Mouse (Mus musculus): ENCODE data around the gene Syngap1.
"Not testable (repeated sequence)": the region's sequence is repeated elsewhere in the genome, so short reads cannot be mapped to it uniquely, and the experiment has no call there.

Gene Syngap1

GRCm38 (mm10) chr17:26941031-26941789 is at the start of gene Syngap1:
Syngap1 (plus strand) TSS chr17:26941253.
- no peak for DNase-seq (ENCODE audit: low spot score in 2 of 2)

DNA sequence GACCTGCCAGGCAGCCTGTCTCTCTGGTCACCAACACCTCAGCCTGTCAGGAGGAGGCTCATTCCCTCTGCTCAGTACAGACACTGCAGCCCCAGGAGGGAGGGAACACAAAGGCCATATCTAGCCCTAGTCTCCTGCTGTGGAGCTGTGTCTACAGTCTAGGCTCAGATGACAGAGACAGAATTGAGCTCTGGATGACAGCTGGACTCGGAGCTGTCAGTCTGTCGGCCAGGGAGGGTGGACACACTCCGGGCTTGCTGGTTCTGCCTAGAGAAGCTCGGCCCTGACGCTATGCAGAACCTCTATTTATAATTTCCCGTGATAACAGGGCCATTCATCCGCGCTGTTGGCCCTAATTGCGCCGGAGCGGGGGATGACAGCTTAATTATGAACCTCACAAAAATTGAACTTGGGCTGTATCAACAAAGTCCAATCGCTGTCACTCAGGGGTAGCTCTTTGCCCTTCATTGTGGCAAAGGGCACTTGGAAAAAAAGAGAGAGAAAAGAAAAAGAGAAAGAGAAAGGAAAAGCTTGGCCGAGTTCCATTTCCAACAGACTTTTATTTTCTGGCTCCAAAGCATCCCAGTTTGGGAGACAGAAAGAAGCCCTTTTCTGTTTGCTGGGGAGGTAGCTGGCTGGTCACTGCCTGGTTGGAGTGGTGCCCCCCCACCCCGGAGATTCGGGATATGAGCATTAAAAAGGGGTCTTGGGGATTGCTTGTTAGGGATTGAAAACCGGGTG is 48.2 kb upstream of the Syngap1 start:
- DNase-seq (ENCODE audit: low spot score in 2 of 2), result no peak

GRCm38 (mm10) chr17:26893492-26893891 is 47.6 kb upstream of the Syngap1 start:
- no peak for DNase-seq (ENCODE audit: low spot score in 2 of 2)

DNA sequence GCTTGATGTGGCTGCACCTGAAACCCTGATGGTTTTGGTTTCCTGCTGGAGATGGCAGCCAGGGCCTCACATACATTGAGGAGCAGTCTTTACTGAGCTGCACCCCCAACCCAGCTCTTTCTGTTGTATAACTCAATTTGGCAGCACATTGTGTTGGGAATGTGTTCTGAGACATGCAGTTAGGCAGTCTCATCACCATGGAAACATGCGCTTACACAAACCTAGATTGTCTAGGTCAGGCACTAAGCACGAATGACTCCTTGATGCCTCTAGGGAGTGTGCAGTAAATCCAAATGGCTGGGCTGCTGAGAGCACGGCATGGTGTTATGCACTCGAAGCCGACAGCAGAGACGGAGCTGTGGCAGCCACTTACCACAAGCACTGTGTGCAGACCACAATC is 46.7 kb upstream of the Syngap1 start:
- DNase-seq (ENCODE audit: low spot score in 2 of 2), result peak; percentile 34 to 38

GRCm38 (mm10) chr17:26895578-26895977 is 45.5 kb upstream of the Syngap1 start:
- DNase-seq (ENCODE audit: low spot score in 2 of 2), result peak in 1 of 2 experiments; percentile 16

GRCm38 (mm10) chr17:26900916-26901315 is 40.1 kb upstream of the Syngap1 start:
- no peak for DNase-seq (ENCODE audit: low spot score in 2 of 2)

- DNase-seq (ENCODE audit: low spot score in 2 of 2), result no peak
These were observed 36.7 kb upstream of the Syngap1 start for GRCm38 (mm10) chr17:26904320-26904719.

DNA sequence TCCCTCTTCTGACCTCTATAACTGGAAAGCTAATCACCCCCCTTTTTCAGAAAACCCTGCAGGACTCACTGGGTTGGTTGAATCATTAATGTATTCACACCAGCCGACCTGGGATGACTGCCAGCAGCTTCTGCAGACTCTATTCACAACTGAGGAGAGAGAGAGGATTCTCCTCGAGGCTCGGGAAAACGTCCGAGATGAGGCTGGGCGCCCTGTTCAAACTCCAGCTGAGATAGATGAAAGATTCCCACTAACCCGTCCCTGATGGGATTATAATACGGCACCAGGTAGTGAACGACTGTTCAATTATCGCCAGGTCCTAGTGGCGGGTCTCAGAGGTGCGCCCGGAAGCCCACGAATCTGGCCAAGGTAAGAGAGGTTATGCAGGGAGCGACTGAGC is 33.5 kb upstream of the Syngap1 start:
- DNase-seq (ENCODE audit: low spot score in 2 of 2), result not testable (repeated sequence)

- no peak for DNase-seq (ENCODE audit: low spot score in 2 of 2)
These were observed 25.8 kb upstream of the Syngap1 start for GRCm38 (mm10) chr17:26915248-26915647.

GRCm38 (mm10) chr17:26916711-26917482 is 24.2 kb upstream of the Syngap1 start, which contains the start of gene Kifc5b:
Kifc5b (plus strand) TSS chr17:26917091.
- DNase-seq (ENCODE audit: low spot score in 2 of 2), result peak; percentile 99

- not testable (repeated sequence) for DNase-seq (ENCODE audit: low spot score in 2 of 2)
These were observed 23.5 kb upstream of the Syngap1 start for GRCm38 (mm10) chr17:26917560-26917959.

DNA sequence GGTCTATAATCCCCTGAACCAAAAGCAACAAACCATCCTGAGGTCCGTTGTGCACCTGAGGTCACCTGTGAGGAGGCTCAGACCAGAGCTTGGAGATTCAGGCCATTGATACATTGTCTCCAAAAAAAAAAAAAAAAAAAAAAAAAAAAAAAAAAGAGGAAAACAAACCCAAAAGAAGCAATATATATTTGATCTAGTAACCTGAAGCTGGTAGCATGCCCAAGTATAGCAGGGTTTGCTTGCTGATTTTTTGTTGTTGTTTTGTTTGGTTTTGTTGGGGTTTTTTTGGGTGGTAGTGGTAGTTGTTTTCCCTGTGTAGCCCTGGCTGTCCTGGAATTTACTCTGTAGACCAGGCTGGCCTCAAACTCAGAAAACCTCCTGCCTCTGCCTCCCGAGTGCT is 22.7 kb upstream of the Syngap1 start:
- DNase-seq (ENCODE audit: low spot score in 2 of 2), result no peak

- not testable (repeated sequence) for DNase-seq (ENCODE audit: low spot score in 2 of 2)
These were observed 21.5 kb upstream of the Syngap1 start for GRCm38 (mm10) chr17:26919516-26919915.

DNA sequence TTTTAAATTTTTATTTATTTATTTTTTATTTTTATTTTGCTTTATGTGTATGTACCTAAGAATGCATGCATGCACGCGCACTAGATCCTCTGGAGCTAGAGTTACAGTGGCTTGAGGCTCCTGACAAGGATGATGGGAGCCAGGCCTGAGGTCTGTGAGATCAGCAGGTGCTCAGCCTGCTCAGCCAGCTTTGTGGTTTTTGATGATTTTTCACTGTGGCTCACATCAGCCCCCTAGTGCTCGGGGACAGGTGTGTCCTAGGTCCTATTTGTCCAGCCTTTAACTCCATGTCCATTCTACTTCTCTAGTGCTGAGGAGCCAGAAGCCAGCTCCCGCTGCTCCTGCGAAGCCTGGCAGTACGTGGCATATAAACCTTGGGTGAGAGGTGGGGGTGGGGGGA is 18.7 kb upstream of the Syngap1 start:
- DNase-seq (ENCODE audit: low spot score in 2 of 2), result not testable (repeated sequence)

DNA sequence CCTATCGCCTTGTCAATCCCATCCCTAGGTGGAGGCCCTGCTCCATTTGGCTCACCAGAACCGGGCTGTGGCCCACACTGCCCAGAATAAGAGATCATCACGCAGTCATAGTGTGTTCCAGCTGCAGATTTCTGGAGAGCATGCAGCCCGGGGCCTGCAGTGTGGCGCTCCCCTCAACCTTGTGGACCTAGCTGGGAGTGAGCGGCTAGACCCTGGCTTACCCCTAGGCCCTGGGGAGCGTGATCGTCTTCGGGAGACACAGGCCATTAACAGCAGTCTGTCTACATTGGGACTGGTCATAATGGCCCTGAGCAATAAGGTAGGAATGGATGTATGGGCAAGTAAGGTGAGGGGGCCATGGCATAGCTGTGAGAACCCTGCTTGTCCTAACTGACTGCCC is 15.6 kb upstream of the Syngap1 start:
- not testable (repeated sequence) for DNase-seq (ENCODE audit: low spot score in 2 of 2)

DNA sequence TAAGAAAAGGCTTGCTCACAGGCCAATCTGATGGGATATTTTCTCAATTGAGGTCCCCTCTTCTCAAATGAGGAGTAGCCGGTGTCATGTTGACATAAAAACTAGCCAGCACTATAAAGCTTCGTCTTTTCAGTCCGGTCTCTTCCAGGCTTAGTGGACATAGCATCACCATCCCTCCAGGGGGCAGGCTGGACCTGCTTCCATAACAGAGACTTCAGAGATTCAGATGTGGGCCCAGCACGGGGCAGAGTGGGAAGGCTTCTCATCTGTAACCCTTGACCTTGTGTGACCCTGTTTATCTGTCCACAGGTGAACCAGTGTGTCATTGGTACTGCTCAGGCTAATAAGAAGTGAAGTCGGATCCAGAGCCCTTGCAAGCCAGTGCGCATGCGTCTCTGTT is 9.3 kb upstream of the Syngap1 start:
- DNase-seq (ENCODE audit: low spot score in 2 of 2), result peak in 1 of 2 experiments; percentile 35

DNA sequence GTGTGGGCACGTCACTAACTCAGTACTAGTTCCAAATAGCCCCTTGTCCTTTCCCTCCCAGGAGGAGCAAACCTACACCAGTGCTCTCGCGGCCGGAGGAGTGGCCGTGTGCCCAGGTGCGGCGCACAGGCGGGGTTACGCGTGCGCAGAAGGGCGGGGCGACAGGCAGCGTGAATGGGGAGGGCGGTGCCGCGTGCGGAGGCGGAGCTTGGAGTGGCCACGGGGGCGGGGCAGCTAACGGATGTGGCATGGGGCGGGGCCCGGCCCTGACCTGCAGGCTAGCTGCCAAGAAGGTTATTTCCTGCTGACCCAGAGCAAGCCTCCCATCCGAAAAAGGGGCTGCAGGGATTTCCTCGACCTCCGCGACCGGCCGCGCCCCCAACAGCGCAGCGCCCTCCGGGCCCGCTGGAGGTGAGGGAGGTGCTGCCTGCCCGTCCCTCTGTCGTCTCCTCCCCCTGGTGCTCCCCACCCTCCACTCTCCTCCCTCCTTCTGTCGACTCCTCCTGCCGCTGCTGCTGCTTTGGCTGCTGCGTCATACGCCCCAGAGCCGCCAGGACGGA is 8.1 kb upstream of the Syngap1 start, which contains the start of gene Phf1:
Phf1 (plus strand) TSS at position 214 of the 560 bp plus-strand sequence.
- peak; percentile 93 to 94 for DNase-seq (ENCODE audit: low spot score in 2 of 2)

DNA sequence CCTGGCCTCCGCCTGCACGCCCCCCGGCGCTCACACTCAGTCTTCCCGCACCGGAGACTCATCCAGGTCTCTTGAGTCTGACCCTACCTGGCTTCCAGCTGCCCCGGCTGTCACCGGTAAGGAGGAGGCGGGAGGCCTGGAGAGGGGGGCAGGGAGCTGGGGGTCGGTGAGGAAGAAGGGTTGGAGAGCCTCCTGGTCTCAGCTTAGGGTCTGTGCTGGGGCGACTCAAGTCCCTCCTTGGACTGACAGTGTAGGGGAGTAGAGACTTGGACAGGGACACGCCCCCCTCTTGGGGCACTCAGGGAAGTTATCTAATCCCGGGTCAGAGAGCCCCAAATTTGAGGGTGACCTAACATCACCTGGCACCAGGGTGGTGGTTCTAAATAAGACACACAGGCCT is 7.6 kb upstream of the Syngap1 start:
- no peak for DNase-seq (ENCODE audit: low spot score in 2 of 2)

- DNase-seq (ENCODE audit: low spot score in 2 of 2), result no peak
These were observed 6.9 kb upstream of the Syngap1 start for GRCm38 (mm10) chr17:26933885-26934827.

GRCm38 (mm10) chr17:26935027-26935426 is 6.0 kb upstream of the Syngap1 start:
- no peak for DNase-seq (ENCODE audit: low spot score in 2 of 2)

- DNase-seq (ENCODE audit: low spot score in 2 of 2), result no peak
These were observed 4.6 kb upstream of the Syngap1 start for GRCm38 (mm10) chr17:26936453-26936852.
